Mouse (Mus musculus): ENCODE measurements around the gene Dnajb13.

Dnajb13 gene

DNA sequence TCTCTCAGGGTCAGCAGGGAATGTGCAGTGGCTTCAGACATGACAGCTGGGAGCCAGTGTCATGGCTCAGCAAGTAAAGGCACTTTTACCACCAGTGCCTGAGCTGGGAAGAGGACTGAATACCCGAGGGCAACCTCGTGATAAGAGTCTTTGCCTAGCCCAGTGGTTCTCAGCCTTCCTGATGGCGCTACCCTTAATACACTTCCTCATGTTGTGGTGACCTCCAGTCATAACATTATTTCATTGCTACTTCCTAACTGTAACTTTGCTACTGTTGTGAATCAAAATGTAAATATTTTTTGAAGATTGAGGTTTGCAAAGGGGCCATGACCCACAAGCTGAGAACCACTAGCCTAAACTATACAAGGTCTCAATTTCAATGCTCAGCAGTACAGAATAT, 6.1 kb downstream of the Dnajb13 start:
- DNase-seq (ENCODE audit: low read depth, low spot score) = no peak

DNA sequence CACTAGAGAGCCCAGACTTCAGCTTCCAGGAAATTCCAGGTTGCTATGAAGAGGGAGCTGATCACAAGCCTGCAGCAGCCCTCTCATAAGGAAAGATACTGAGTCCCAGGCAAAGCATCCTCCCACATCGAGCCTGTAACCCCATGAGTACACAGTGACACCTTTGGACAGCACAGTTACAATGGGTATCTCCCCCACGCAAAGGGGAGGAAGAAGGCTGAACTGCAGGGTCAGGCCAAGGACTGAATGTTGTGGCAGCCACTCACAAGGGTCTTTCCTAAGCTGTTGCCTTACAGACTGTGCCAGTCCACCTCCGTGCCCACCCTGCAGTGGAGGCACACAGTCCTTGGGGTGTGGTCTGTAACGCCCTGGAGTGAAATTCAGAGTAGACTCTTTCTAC, 8.3 kb downstream of the Dnajb13 start:
- DNase-seq (ENCODE audit: low read depth, low spot score) = no peak

- DNase-seq (ENCODE audit: low read depth, low spot score) = no peak
These were observed 9.8 kb downstream of the Dnajb13 start for GRCm38 (mm10) chr7:100504740-100505487.

DNA sequence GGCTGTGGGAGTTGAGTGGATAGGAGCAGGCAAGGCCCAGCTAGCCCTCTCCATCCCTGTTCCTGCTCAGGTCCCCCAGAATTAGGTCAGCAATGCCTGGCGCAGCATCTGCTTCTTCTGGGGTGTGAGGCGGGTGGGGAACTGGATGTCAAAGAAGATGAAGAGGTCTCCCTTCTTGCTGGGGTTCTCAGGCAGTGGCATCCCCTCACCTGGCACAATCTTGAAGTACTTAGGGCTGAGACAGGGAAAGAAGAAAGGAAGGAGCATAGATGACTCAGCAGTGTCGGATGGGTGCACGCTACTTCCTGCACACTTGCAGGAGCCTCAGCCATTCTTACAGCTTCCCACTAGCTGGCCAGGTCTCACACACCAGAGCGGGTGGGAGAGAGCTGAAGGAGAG, 11.7 kb downstream of the Dnajb13 start:
- no peak for DNase-seq (ENCODE audit: low read depth, low spot score)

DNA sequence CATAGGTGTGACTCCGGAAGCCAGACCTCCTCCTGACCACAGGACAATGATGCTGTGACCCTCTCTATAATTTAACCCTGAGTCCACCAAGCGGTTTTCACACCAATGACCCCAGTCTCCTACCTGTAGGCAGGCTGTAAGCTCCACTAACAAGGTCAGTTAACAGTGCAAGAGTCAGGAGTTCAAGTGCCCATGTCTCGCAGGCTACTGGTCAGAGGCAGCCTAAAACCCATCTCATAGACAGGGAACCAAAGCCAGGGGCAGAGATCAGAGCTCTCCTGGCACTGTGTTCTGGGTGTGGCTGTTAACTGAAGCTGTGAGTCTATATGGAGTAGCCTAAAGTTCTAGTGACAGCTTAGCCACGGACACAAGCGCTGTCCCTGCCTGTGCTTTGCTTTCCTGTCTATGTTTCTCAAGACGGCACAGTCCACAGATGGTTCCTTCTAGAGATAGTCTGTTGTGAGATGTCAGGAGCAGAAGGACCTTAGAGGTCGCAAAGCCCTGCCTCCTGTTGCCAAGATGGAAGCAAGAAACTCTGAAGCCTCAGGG, 12.3 kb downstream of the Dnajb13 start:
- no peak for DNase-seq (ENCODE audit: low read depth, low spot score)

GRCm38 (mm10) chr7:100501844-100502373, 12.9 kb downstream of the Dnajb13 start:
- DNase-seq (ENCODE audit: low read depth, low spot score) = no peak

DNA sequence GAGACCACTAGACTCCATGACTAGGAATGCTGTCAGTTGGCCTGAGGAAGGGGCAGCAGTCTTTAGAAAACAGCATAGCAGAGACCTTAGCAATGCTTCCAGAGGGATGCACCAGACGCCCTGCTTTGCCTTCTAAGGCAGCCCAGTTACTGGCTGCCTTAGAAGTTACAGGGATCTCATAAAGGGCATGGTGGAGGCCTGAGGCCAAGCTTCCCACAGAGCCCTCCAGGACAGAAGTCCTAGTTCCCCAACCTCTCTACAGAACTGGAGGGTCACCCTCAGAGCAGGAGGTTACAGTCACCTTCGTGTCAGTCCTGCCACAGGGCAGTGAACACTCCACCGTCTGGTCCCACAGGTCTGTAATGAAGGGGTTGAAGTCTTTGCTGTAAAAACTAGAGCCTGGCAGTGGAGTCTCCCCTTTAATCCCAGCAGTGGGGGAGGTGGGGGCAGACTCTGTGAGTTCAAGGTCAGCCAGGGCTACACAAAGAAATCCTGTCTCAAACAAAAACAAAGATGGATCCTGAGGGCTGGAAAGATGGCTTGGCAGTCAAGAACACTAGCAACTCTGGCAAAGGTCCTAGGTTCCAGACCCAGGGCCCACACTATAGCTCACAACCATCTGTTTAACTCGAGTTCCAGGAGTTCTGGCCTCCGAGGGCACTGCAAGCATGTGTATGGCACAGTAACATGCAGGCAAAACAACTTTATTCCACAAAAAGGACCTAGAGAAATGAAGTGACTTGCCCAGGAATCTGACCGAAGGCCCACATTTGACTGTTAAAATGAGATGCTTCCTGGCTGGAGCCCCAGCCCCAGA, 13.5 kb downstream of the Dnajb13 start:
- DNase-seq (ENCODE audit: low read depth, low spot score) = no peak

- DNase-seq (ENCODE audit: low read depth, low spot score) = no peak
These were observed 14.3 kb downstream of the Dnajb13 start for GRCm38 (mm10) chr7:100500276-100500977.

DNA sequence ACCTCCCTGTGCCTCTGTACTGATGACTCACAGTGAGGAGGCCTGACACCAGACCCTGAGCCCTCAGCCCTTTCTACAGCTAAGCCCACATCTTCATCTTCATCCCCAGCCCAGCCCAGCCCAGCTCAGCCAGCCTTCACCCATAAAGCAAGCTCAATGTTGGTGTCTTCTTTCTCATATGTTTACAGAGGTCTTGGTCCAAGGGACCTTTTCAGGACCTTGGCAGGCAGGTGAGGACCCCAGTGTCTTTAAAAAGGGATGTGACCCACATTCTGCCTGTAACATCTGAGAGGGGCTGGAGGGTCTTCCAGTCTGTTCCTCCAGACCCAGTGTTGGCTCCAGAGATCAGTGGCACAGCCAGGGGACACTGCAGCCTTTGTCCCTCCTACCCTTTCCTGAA, 15.3 kb downstream of the Dnajb13 start:
- DNase-seq (ENCODE audit: low read depth, low spot score) = no peak

DNA sequence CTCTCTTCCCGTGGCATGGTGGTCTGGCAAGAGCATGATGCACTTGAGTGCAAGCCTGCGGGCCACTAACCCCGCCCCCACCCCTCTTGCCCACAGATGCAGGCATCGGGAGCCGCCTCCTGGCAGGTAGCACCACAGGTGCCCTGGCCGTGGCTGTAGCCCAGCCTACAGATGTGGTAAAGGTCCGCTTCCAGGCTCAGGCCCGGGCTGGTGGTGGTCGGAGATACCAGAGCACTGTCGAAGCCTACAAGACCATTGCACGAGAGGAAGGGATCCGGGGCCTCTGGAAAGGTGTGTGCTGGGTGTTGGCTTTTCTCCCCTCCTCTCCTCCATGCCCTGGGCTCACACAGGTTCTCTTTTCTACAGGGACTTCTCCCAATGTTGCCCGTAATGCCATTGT, 16.8 kb downstream of the Dnajb13 start:
- no peak for DNase-seq (ENCODE audit: low read depth, low spot score)

DNA sequence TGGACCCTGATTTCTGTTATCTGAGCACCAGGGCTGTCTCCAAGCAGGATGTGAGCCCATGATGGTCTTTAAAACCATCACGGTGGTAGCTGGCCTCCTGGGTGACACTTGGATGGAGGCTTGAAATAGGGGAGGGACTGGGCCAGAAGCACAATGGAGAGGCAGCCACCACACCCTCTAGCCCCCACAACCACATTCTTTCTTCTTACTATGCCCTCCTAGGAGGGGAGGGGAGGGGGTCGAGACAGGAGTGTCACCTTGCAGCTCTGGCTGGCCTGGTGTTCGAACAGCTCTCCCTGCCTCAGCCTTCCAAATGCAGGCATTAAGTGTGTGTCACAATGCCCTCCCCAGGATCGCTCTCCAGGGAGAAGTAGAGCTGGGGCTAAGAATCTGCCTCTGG, 17.4 kb downstream of the Dnajb13 start:
- no peak for DNase-seq (ENCODE audit: low read depth, low spot score)

DNA sequence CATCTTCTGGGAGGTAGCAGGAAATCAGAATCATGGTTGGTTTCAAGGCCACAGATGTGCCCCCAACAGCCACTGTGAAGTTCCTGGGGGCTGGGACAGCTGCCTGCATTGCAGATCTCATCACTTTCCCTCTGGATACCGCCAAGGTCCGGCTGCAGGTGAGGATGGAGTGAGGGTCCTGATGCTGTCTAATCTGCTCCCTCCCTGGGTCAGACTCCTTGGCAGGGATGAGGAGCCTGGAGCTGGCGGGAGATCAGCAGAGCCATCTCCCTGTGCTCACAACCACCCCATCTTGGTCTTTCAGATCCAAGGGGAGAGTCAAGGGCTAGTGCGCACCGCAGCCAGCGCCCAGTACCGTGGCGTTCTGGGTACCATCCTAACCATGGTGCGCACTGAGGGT, 18.0 kb downstream of the Dnajb13 start:
- no peak for DNase-seq (ENCODE audit: low read depth, low spot score)

DNA sequence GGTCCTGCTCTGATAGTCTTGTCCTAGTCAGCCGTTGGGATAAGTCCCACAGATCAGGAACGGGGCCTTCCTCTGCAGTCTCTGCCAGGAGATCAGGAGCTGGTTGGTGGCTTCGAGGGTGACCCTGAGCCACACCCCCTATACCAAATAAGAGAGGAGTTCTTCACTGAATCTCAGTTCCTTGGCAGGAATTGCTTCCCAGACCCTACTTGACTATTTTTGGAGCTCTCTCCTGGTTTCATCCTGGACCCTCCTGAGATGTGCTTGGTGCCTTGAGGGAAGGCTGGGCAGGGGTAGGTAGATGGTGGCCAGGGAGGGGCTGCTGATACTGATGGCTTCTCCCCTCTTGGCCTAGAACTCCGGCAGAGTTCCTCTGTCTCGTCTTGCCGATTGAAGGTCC, 18.4 kb downstream of the Dnajb13 start:
- no peak for DNase-seq (ENCODE audit: low read depth, low spot score)

DNA sequence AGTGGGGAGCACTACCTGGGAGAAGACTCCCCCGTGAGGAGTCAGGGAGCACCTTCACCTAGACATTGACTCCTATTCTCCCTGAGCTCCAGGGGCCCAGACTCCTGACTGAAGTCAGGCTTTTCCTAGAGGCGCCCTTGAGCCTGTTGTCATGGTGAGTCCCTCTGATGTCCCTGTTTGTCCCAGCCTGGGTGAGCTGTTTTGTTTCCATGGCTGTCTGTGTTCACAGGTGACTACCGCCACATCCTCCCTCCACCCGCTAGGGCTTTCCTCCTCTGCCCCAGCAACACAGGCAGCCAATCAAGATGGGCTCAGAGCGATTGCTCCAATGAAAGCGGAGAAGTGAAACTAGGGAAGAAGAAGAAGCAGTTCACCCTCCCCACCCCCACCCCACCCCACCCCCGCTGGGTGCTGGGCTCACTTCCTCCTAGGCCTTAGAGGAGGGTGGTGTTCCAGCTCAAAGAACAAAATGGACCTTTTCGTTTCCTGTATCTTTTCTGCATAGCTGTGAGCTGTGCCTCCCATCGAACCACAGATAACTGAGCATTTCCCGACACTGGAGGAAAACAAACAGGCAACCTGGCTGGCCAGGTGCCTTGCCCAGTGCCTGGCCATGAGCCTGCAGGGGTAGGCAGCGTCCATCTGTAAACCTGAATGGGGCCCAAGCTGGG, 19.0 kb downstream of the Dnajb13 start:
- no peak for DNase-seq (ENCODE audit: low read depth, low spot score)

DNA sequence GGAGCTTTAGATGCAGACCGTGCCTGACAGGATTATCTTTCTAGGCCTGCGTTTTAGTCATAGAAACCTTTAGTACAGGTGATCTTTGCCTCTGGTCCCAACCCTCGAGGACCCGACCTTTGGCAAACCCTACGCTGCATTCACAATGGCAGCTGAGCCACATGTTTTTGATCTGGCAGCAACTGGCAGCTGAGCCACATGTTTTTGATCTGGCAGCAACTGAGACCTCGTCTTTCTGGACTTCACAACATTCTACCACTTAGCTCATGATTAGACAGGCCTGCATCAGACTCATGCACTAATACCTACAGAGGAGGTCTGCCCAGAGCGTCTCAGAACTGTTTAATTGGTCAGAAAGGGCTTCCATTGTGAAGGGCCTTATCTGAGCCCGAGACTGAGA, 19.7 kb downstream of the Dnajb13 start:
- DNase-seq (ENCODE audit: low read depth, low spot score) = no peak

- no peak for DNase-seq (ENCODE audit: low read depth, low spot score)
These were observed 20.3 kb downstream of the Dnajb13 start for GRCm38 (mm10) chr7:100494415-100494831.

GRCm38 (mm10) chr7:100493484-100494414, 21.0 kb downstream of the Dnajb13 start:
- DNase-seq (ENCODE audit: low read depth, low spot score) = peak; percentile 84

DNA sequence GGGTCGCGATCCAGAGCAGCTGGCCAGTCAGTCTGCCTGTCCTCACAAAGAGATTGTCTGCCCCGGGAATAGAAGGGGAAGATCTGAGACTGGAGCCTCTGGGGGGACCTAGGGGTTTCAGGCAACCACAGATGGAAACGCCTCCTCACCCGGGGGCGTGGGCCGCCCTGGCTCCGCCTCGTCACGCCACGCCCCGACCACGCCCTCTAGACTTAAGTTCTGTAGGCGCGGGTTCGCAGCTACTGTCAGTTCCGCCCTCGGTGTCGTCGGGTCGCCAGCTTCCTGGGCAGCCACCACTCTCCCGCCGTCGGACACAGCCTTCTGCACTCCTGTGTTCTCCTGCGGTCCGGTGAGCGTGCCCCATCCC, 21.7 kb downstream of the Dnajb13 start, which contains the start of gene Ucp2:
Gene Ucp2, plus strand, starts transcription at position 221 of the 367 bp plus-strand sequence.
- peak; percentile 48 for DNase-seq (ENCODE audit: low read depth, low spot score)

DNA sequence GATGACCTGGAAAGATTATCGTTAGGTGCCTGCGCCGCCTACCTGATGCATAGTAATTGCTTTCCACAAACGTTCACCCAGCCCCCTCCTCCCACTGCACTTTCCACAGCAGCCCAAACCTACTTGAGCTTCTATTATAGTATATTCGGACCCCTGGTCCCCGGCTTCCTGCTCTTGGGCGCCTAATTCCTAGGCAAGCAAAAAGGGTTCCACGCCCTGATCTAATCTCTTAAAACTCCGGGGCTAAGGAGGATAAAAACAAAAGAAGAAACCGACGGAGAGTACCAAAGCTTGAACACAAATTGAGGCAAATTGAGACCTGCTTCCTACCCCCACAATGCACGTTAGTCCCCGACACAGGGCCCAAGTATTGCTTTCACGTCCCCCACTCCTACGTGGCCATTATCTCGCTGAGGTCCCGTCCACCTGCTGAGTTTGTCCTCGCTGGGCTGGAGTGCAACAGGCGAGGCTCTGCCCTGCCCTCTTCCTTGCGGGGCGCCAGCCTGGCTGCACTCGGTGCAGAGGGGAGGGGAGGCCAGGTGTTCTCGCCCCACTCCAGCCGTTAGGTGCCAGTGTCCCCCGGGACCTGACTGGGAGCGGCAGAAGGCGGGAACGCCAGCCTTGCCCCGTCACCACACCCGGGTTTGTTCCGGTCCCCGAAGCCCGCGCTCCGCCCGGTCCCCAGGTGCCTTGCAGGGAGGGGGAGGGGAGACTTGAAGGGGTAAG, 22.2 kb downstream of the Dnajb13 start:
- DNase-seq (ENCODE audit: low read depth, low spot score) = no peak

Data from 3T3-L1 (cell line).